Mouse (Mus musculus): ENCODE data around the gene Safb.

DNA sequence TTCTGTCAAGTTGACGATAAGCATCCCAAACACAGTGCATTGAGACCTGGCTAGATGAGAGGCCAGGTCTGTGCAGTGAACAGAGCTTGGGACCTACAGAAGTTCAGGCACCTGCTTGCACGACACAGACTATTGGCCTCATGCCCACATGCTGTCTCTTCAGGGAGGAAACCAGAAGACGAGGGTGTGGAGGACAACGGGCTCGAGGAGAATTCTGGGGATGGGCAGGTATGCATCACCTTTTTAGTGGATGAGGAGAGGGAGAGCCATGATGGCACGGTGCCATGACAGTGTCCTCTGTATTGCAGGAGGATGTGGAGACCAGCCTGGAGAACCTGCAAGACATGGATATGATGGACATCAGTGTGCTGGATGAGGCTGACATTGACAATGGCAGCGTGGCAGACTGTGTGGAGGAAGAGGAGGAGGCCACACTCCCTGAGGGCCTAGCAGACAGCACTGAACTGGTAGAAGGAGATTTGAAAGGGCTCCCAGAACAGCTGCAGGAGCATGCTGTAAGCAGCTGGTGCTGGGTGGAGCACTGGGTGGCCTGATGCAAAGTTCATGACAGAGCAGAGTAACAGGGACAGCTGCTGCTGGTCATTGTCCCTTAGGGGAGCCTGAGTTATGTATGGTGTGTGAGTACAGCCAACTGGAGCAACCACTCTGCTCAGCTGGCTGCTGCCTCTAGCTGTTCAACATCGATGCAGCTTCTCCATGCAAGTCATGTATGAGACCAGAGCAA lies 9.1 kb downstream of the Safb start:
- TF ChIP-seq HCFC1 (IDR thresholded peaks at IDR 0.05; ENCODE audit: borderline replicate concordance, insufficient read depth, low read length) (no peak), MAFK (IDR thresholded peaks at IDR 0.05; ENCODE audit: insufficient read depth, low read depth, low read length) (no peak), ZNF384 (IDR thresholded peaks at IDR 0.05; ENCODE audit: low read depth, low read length) (no peak)
